Mouse (Mus musculus): Measurements from ENCODE around the gene Cyp20a1. TPM values are rescaled to one million over a fixed set of nuclear protein-coding genes. Genes with fewer than 3 reads are reported as not detected.

Gene Cyp20a1
- polyA plus RNA-seq, 1 experiment from 2014 or later = 12.8 TPM

- ATAC-seq (ENCODE audit: insufficient number of reproducible peaks, low FRiP score, low TSS enrichment, low read depth) (no peak), DNase-seq (ENCODE audit: low spot score) (no peak)
- no peaks in the 10 kb centered on the region for H3K4me1 ChIP-seq (ENCODE audit: control insufficient read depth, insufficient read depth, low read length)
- H3K36me3 ChIP-seq (ENCODE audit: control insufficient read depth, insufficient read depth, low read length) = no peaks in the 10 kb centered on the region
- no peaks in the 10 kb centered on the region for H3K9me3 ChIP-seq (ENCODE audit: control insufficient read depth, low read length)
- WGBS = 78% methylated on average over 2 of the region's 2 CpGs
- H3K4me3 ChIP-seq (ENCODE audit: low read depth, low read length) = no peak overlapping the region
- no peak overlapping the region for H3K27ac ChIP-seq (replicated peaks; ENCODE audit: low read depth, low read length)
- no peak overlapping the region for H3K4me2 ChIP-seq (ENCODE audit: low read depth, severe bottlenecking)
- no peak overlapping the region for H3K9ac ChIP-seq (ENCODE audit: low read length)
- H3K27me3 ChIP-seq (ENCODE audit: control insufficient read depth, insufficient read depth, low read length) = no peaks in the 10 kb centered on the region
Measured at GRCm38 (mm10) chr1:60428932-60429331, 85.8 kb downstream of the Cyp20a1 start.

- no peaks in the 10 kb centered on the region for H3K27me3 ChIP-seq (ENCODE audit: control insufficient read depth, insufficient read depth, low read length)
- no peak overlapping the region for H3K9ac ChIP-seq (ENCODE audit: low read length)
- H3K4me3 ChIP-seq (ENCODE audit: low read depth, low read length) = no peak overlapping the region
- no peak overlapping the region for H3K27ac ChIP-seq (replicated peaks; ENCODE audit: low read depth, low read length)
- no peak for DNase-seq (ENCODE audit: low spot score)
- no peaks in the 10 kb centered on the region for H3K9me3 ChIP-seq (ENCODE audit: control insufficient read depth, low read length)
- WGBS = 90% methylated on average over 5 of the region's 5 CpGs
- no peaks in the 10 kb centered on the region for H3K4me1 ChIP-seq (ENCODE audit: control insufficient read depth, insufficient read depth, low read length)
- H3K4me2 ChIP-seq (ENCODE audit: low read depth, severe bottlenecking) = no peak overlapping the region
- H3K36me3 ChIP-seq (ENCODE audit: control insufficient read depth, insufficient read depth, low read length) = no peaks in the 10 kb centered on the region
- ATAC-seq (ENCODE audit: insufficient number of reproducible peaks, low FRiP score, low TSS enrichment, low read depth) = no peak
Measured at GRCm38 (mm10) chr1:60431531-60431930, 88.4 kb downstream of the Cyp20a1 start.

GRCm38 (mm10) chr1:60432497-60432896, 89.4 kb downstream of the Cyp20a1 start:
- no peak overlapping the region for H3K9ac ChIP-seq (ENCODE audit: low read length)
- 17% methylated on average over 1 of the region's 1 CpGs for WGBS
- no peak overlapping the region for H3K4me3 ChIP-seq (ENCODE audit: low read depth, low read length)

More at GRCm38 (mm10) chr1:60432497-60432896, 89.4 kb downstream of the Cyp20a1 start:
- DNase-seq (ENCODE audit: low spot score) = no peak
- Histone ChIP-seq H3K27ac (replicated peaks; ENCODE audit: low read depth, low read length) (no peak overlapping the region), H3K9me3 (ENCODE audit: control insufficient read depth, low read length) (no peaks in the 10 kb centered on the region), H3K36me3 (ENCODE audit: control insufficient read depth, insufficient read depth, low read length) (no peaks in the 10 kb centered on the region), H3K4me1 (ENCODE audit: control insufficient read depth, insufficient read depth, low read length) (no peaks in the 10 kb centered on the region), H3K4me2 (ENCODE audit: low read depth, severe bottlenecking) (no peak overlapping the region), H3K27me3 (ENCODE audit: control insufficient read depth, insufficient read depth, low read length) (no peaks in the 10 kb centered on the region)
- ATAC-seq (ENCODE audit: insufficient number of reproducible peaks, low FRiP score, low TSS enrichment, low read depth) = no peak

Other genes starting within 250 kb of the Cyp20a1 start
- gene Carf, start 245.1 kb upstream of the Cyp20a1 start, polyA plus RNA-seq (2014; fragmentation: Nextera tagmentation; extraction: Ambion mirVana) = 5.3 and 6.6 TPM in 2 replicates
- gene Wdr12, start 244.7 kb upstream of the Cyp20a1 start, polyA plus RNA-seq (2014; fragmentation: Nextera tagmentation; extraction: Ambion mirVana) = 52.3 and 53.8 TPM in 2 replicates
- gene Nbeal1, start 162.7 kb upstream of the Cyp20a1 start, polyA plus RNA-seq (2014; fragmentation: Nextera tagmentation; extraction: Ambion mirVana) = 6.9 and 7.2 TPM in 2 replicates
- 34.5 and 43.4 TPM in 2 replicates for gene Abi2, start 66.3 kb downstream of the Cyp20a1 start, polyA plus RNA-seq (2014; fragmentation: Nextera tagmentation; extraction: Ambion mirVana)
- 19.0 and 20.7 TPM in 2 replicates for gene Raph1, start 223.8 kb downstream of the Cyp20a1 start, polyA plus RNA-seq (2014; fragmentation: Nextera tagmentation; extraction: Ambion mirVana)

Data from limb, embryonic 11.5 days (tissue).